Mouse (Mus musculus) heart, adult 2 months (tissue): ENCODE measurements around the gene Tcea2. TPM values are rescaled to one million over a fixed set of nuclear protein-coding genes. Genes with fewer than 3 reads are reported as not detected.

ENCODE experiments used
- DNase-seq, 2 experiments: peaks; one replicate each; pipeline ENCODE4 v3.0.0; 2021
- H3K27ac ChIP-seq: fragments of 200-600 bp; 2 replicates; pipeline ENCODE4 v1.8.1; 2022
- H3K27me3 ChIP-seq: fragments of 200-500 bp; 2 replicates; pipeline ENCODE4 v1.6.1; 2012; ENCODE audit warnings: mild to moderate bottlenecking, low read length, inconsistent platforms, mixed read lengths; ENCODE audit not compliant: control insufficient read depth, insufficient read depth
- H3K36me3 ChIP-seq: fragments of 200-500 bp; 2 replicates; pipeline ENCODE4 v1.6.1; 2012; ENCODE audit warnings: low read length, inconsistent platforms; ENCODE audit not compliant: control insufficient read depth, insufficient read depth
- H3K4me1 ChIP-seq: fragments of 200-500 bp; 2 replicates; pipeline ENCODE4 v1.6.1; 2011; ENCODE audit warnings: low read length; ENCODE audit not compliant: control insufficient read depth, insufficient read depth
- H3K4me3 ChIP-seq: fragments of 200-600 bp; 2 replicates; pipeline ENCODE4 v1.8.1; 2022
- H3K79me2 ChIP-seq: fragments of 200-500 bp; replicated peaks from 2 replicates; pipeline ENCODE4 v1.6.1; 2012; ENCODE audit warnings: mild to moderate bottlenecking, inconsistent platforms, low read length, moderate library complexity, mixed read lengths; ENCODE audit not compliant: control insufficient read depth, insufficient read depth
- H3K9ac ChIP-seq: fragments of 200-500 bp; 2 replicates; pipeline ENCODE4 v1.6.1; 2012; ENCODE audit warnings: low read depth, mild to moderate bottlenecking, control low read depth, inconsistent platforms, low read length, mixed read lengths
- CTCF ChIP-seq: fragments of 200-600 bp; IDR thresholded peaks from 2 replicates; pipeline ENCODE4 v1.8.1; 2022; ENCODE audit warnings: antibody characterized with exemption, mild to moderate bottlenecking, moderate library complexity
- EP300 ChIP-seq: fragments of 200-500 bp; IDR thresholded peaks from 2 replicates; pipeline ENCODE4 v1.6.1; 2011; ENCODE audit warnings: low read depth, low read length, control low read depth; ENCODE audit not compliant: insufficient read depth
- POLR2A ChIP-seq: fragments of 200-500 bp; IDR thresholded peaks from 2 replicates; pipeline ENCODE4 v1.6.1; 2011; ENCODE audit warnings: mild to moderate bottlenecking, low read depth, low read length, control low read depth; ENCODE audit not compliant: insufficient read depth
- WGBS: fragments of 180-500 bp; shearing (Covaris S2); methylation state at CpG from one replicate; pipeline ENCODE4 v1.1.7; 2018; 5-methylcytosine and 5-hydroxymethylcytosine counted together
- intact Hi-C: fragments of 180-260 bp; cut with DNase I; formaldehyde crosslinking; loops from one replicate; pipeline ENCODE4 v1.15.1; 2025
- polyA plus RNA-seq: library from polyadenylated mRNA; depleted of rRNA; stranded (reverse); fragments of >200 nt; gene quantifications from 2 replicates; pipeline ENCODE4 v1.2.3, GENCODE M21; 2012; rRNA removed
- total RNA-seq, 2 experiments: library from RNA; stranded (reverse); gene quantifications; 2 replicates each; pipeline ENCODE4 v1.2.3; 2021

The Tcea2 gene
- total and polyA plus RNA-seq, 3 experiments: 4.3 to 10.4 (median 6.0) TPM

DNA sequence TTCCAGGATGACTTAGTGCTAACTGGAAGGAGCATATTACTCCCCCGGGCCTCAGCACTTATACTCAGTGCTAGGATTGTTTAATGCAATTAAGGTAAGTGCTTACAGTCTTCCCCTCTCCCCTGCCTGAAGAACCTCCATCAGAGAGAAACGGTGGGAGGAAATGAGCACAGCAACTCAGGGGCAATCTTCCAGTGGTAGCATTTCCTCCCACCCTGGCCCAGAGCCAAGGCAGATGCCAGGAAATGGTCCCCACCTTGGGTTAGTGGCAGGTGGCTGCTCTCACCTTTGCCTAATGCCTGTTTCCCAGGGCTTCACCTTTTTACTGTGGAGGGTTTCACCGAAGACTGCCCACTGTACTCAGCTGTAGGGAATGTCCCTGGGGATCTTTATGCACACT, 49.9 kb downstream of the Tcea2 start:
- Histone ChIP-seq H3K27ac (no peak overlapping the region), H3K36me3 (no peaks in the 10 kb centered on the region), H3K27me3 (no peaks in the 10 kb centered on the region), H3K79me2 (no peaks in the 10 kb centered on the region), H3K4me3 (no peak overlapping the region), H3K4me1 (no peaks in the 10 kb centered on the region), H3K9ac (no peak overlapping the region)
- 48% methylated on average over 3 of the region's 3 CpGs for WGBS
- DNase-seq: no peak
- TF ChIP-seq CTCF (no peak), POLR2A (no peak), EP300 (no peak)
- intact Hi-C loops: no loop called here

Other genes starting within 250 kb of the Tcea2 start
- 10 to 100 TPM; 10.7 to 13.2 TPM for gene Zbtb46, start 220.9 kb upstream of the Tcea2 start, total RNA-seq
- gene Zbtb46, start 220.9 kb upstream of the Tcea2 start, polyA plus RNA-seq: 8.3 and 14.9 TPM in 2 replicates
- not detected for gene Abhd16b, start 187.1 kb upstream of the Tcea2 start, total RNA-seq
- gene Abhd16b, start 187.1 kb upstream of the Tcea2 start, polyA plus RNA-seq: not detected in 2 replicates
- 10 to 100 TPM; 56.8 to 58.7 TPM for gene Tpd52l2, start 183.2 kb upstream of the Tcea2 start, total RNA-seq
- 61.1 and 93.6 TPM in 2 replicates for gene Tpd52l2, start 183.2 kb upstream of the Tcea2 start, polyA plus RNA-seq
- gene Dnajc5, start 159.8 kb upstream of the Tcea2 start, total RNA-seq: 10 to 100 TPM; 62.3 to 71.5 TPM
- 43.4 and 68.9 TPM in 2 replicates for gene Dnajc5, start 159.8 kb upstream of the Tcea2 start, polyA plus RNA-seq
- gene Uckl1, start 95.4 kb upstream of the Tcea2 start, total RNA-seq: 10 to 100 TPM; 31.3 to 32.5 TPM
- gene Uckl1, start 95.4 kb upstream of the Tcea2 start, polyA plus RNA-seq: 115 and 156 TPM in 2 replicates
- gene Prpf6, start 88.4 kb upstream of the Tcea2 start, total RNA-seq: 10 to 100 TPM; 35.3 to 38.6 TPM
- 13.8 and 19.1 TPM in 2 replicates for gene Prpf6, start 88.4 kb upstream of the Tcea2 start, polyA plus RNA-seq
- gene Zfp512b, start 87.5 kb upstream of the Tcea2 start, total RNA-seq: 10 to 100 TPM; 13.2 to 16.9 TPM
- gene Zfp512b, start 87.5 kb upstream of the Tcea2 start, polyA plus RNA-seq: 20.6 and 25.9 TPM in 2 replicates
- 1 to 10 TPM; 1.0 to 1.6 TPM for gene Samd10, start 81.1 kb upstream of the Tcea2 start, total RNA-seq
- 5.1 and 6.4 TPM in 2 replicates for gene Samd10, start 81.1 kb upstream of the Tcea2 start, polyA plus RNA-seq
- gene Gm29797, start 23.3 kb upstream of the Tcea2 start, total RNA-seq: not detected
- gene Gm29797, start 23.3 kb upstream of the Tcea2 start, polyA plus RNA-seq: 0.21 TPM in 1 of 2 replicates, not detected in the other
- gene Sox18, start 8.7 kb upstream of the Tcea2 start, total RNA-seq: 10 to 100 TPM; 37.8 to 46.2 TPM
- 74.4 and 105 TPM in 2 replicates for gene Sox18, start 8.7 kb upstream of the Tcea2 start, polyA plus RNA-seq
- 1 to 10 TPM; 6.7 to 8.0 TPM for gene Rgs19, start 13.7 kb downstream of the Tcea2 start, total RNA-seq
- gene Rgs19, start 13.7 kb downstream of the Tcea2 start, polyA plus RNA-seq: 22.8 and 24.5 TPM in 2 replicates
- gene Lkaaear1, start 18.1 kb downstream of the Tcea2 start, total RNA-seq: not detected
- gene Lkaaear1, start 18.1 kb downstream of the Tcea2 start, polyA plus RNA-seq: 0.27 TPM in 1 of 2 replicates, not detected in the other
- not detected for gene Oprl1, start 34.7 kb downstream of the Tcea2 start, total RNA-seq
- gene Oprl1, start 34.7 kb downstream of the Tcea2 start, polyA plus RNA-seq: not detected in 2 replicates
- gene Myt1, start 83.0 kb downstream of the Tcea2 start, total RNA-seq: not detected
- gene Myt1, start 83.0 kb downstream of the Tcea2 start, polyA plus RNA-seq: 0.02 TPM in 1 of 2 replicates, not detected in the other
- 10 to 100 TPM; 45.5 to 52.7 TPM for gene Pcmtd2, start 157.5 kb downstream of the Tcea2 start, total RNA-seq
- 32.8 and 51.0 TPM in 2 replicates for gene Pcmtd2, start 157.5 kb downstream of the Tcea2 start, polyA plus RNA-seq
- 1 to 10 TPM; 9.3 to 9.8 TPM for gene Polr3k, start 184.0 kb downstream of the Tcea2 start, total RNA-seq
- 2.9 and 6.8 TPM in 2 replicates for gene Polr3k, start 184.0 kb downstream of the Tcea2 start, polyA plus RNA-seq